Mouse (Mus musculus) small intestine, adult 2 months (tissue): ENCODE data around the gene Vmn1r192. TPM values are rescaled to one million over a fixed set of nuclear protein-coding genes. Genes with fewer than 3 reads are reported as not detected.
"Not testable (repeated sequence)": the region's sequence is repeated elsewhere in the genome, so short reads cannot be mapped to it uniquely, and the experiment has no call there.

Source experiments
- H3K27ac ChIP-seq: fragments of 200-500 bp; 2 replicates; pipeline ENCODE4 v1.5.1; 2012; ENCODE audit warnings: low read depth, low read length, control low read depth, inconsistent platforms; ENCODE audit not compliant: insufficient read depth
- H3K27me3 ChIP-seq: fragments of 200-500 bp; 2 replicates; pipeline ENCODE4 v1.6.1; 2012; ENCODE audit warnings: mild to moderate bottlenecking, moderate library complexity, low read length, inconsistent platforms; ENCODE audit not compliant: control insufficient read depth, insufficient read depth
- H3K36me3 ChIP-seq: fragments of 200-500 bp; 2 replicates; pipeline ENCODE4 v1.6.1; 2012; ENCODE audit warnings: mild to moderate bottlenecking, low read length, control low read depth, inconsistent platforms; ENCODE audit not compliant: control insufficient read depth, insufficient read depth
- H3K4me1 ChIP-seq: fragments of 200-500 bp; 2 replicates; pipeline ENCODE4 v1.6.1; 2012; ENCODE audit warnings: low read length, inconsistent platforms, mixed read lengths; ENCODE audit not compliant: control insufficient read depth, insufficient read depth, insufficient read length
- H3K4me3 ChIP-seq: fragments of 200-500 bp; 2 replicates; pipeline ENCODE4 v1.5.1; 2012; ENCODE audit warnings: low read depth, mild to moderate bottlenecking, control low read depth, inconsistent platforms, low read length, moderate library complexity
- CTCF ChIP-seq: fragments of 200-500 bp; IDR thresholded peaks from 2 replicates; pipeline ENCODE4 v1.5.1; 2012; ENCODE audit warnings: low read depth, mild to moderate bottlenecking, control low read depth, inconsistent platforms, low read length, moderate library complexity, mixed read lengths; ENCODE audit not compliant: insufficient replicate concordance, insufficient read length; ENCODE audit errors: extremely low read depth
- POLR2A ChIP-seq: fragments of 200-500 bp; IDR thresholded peaks from 2 replicates; pipeline ENCODE4 v1.6.1; 2012; ENCODE audit warnings: low read depth, mild to moderate bottlenecking, control low read depth, inconsistent platforms, low read length, moderate library complexity
- WGBS: fragments of 180-500 bp; shearing (Covaris S2); methylation state at CpG from one replicate; pipeline ENCODE4 v1.1.7; 2018; 5-methylcytosine and 5-hydroxymethylcytosine counted together
- polyA plus RNA-seq: library from polyadenylated mRNA; depleted of rRNA; stranded (reverse); fragments of >200 nt; gene quantifications from 2 replicates; pipeline ENCODE4 v1.2.3, GENCODE M21; 2012; rRNA removed

The Vmn1r192 gene
- polyA plus RNA-seq = not detected in 2 replicates

GRCm38 (mm10) chr13:22191041-22191440, at the start of gene Vmn1r192:
Vmn1r192 (minus strand) TSS chr13:22191141.
- no peaks in the 10 kb centered on the region; the same call in 1 of the 2 replicates for H3K4me1 ChIP-seq
- H3K27me3 ChIP-seq = no peaks in the 10 kb centered on the region
- H3K4me3 ChIP-seq = no peak within 1 kb of the TSS
- no peak for TF ChIP-seq POLR2A
- no peak for TF ChIP-seq CTCF
- no peaks in the 10 kb centered on the region for H3K36me3 ChIP-seq
- peak within 1 kb of the TSS; percentile 41 for H3K27ac ChIP-seq

DNA sequence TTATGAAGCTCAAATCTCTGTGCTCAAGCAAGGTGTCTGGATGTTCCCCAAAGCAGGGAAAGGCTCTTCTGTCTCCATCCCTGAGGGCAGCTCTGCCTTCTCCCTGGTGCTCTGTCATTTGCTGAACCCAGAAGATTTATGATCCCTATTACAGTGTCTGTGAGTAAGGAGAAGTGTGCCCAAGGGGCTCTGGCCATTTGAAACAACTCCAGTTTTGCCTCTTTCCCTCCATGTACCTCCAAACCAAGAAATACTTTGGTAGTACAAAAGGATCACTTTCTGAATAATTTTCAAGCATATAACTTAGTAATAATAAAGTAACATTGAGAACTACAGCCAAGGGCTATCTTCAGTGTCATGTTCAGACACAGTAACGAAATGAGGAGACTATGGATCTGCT, 32.1 kb upstream of the Vmn1r192 start, which contains the start of gene Vmn1r193:
Gene Vmn1r193, minus strand, starts transcription at position 101 of the 400 bp plus-strand sequence.
- H3K4me1 ChIP-seq, H3K27me3 ChIP-seq, H3K4me3 ChIP-seq, H3K36me3 ChIP-seq, H3K27ac ChIP-seq: not testable (repeated sequence)
- WGBS = 87% methylated on average over 1 of the region's 1 CpGs

GRCm38 (mm10) chr13:22192756-22193155, 1.8 kb upstream of the Vmn1r192 start:
- not testable (repeated sequence) for H3K4me3 ChIP-seq, H3K36me3 ChIP-seq, H3K27ac ChIP-seq, H3K4me1 ChIP-seq, H3K27me3 ChIP-seq
- WGBS = 84% methylated on average over 3 of the region's 3 CpGs

DNA sequence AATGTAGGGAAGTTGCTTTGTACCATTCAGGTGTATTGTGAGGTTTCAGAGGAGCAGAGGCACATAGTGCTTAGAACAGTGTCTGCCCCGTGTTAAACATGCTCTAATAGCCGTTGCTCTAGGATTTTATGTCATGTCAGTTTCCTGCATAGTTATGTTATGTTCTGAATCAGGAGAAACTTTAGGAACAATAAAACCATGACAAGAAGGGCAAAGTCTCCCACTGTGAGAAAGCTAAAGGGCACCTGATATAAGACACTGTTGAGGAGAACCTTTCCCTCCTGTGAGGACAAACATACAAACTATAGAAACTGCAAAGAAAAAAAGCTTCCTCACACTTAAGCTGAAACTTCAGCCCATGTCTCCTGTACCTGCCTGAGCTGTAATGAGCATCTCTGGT, 556 bp downstream of the Vmn1r192 start:
- H3K27ac ChIP-seq = peak overlapping the region; percentile 41
- no peaks in the 10 kb centered on the region for H3K27me3 ChIP-seq
- WGBS = 12% methylated on average over 2 of the region's 2 CpGs
- TF ChIP-seq CTCF (no peak), POLR2A (no peak)
- H3K36me3 ChIP-seq = no peaks in the 10 kb centered on the region
- H3K4me1 ChIP-seq = no peaks in the 10 kb centered on the region; the same call in 1 of the 2 replicates
- H3K4me3 ChIP-seq = no peak overlapping the region

DNA sequence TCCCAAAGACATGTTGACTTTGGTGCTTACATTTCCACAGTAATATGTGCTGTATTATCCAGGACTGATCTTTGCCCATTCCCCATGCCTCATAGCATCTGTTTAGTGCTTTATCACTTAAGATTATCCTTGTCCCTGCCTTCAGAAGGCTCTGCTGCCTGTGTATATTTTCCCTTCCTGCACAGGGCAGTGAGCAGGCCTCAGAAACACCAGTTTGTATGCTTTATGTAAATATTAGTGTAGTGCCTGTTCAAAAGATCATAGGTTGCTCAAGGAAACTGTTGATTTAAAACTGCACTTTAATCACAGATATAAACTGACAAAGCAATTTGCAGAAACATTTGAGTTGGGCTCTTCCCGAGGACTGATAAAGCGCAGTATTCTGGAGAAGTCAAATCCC, 1.6 kb downstream of the Vmn1r192 start:
- H3K4me3 ChIP-seq = no peak overlapping the region
- TF ChIP-seq POLR2A = no peak
- TF ChIP-seq CTCF = no peak
- no peaks in the 10 kb centered on the region; the same call in 1 of the 2 replicates for H3K4me1 ChIP-seq
- H3K27me3 ChIP-seq = no peaks in the 10 kb centered on the region
- no peaks in the 10 kb centered on the region for H3K36me3 ChIP-seq
- 32% methylated on average over 2 of the region's 2 CpGs for WGBS
- H3K27ac ChIP-seq = no peak overlapping the region

- Histone ChIP-seq H3K27me3 (no peaks in the 10 kb centered on the region), H3K4me1 (no peaks in the 10 kb centered on the region), H3K27ac (no peak within 1 kb of the TSS), H3K36me3 (no peaks in the 10 kb centered on the region), H3K4me3 (no peak within 1 kb of the TSS)
- WGBS = 76% methylated on average over 1 of the region's 1 CpGs
- TF ChIP-seq POLR2A (no peak), CTCF (no peak)
These were observed 7.1 kb downstream of the Vmn1r192 start, which contains the start of gene Vmn1r191 for GRCm38 (mm10) chr13:22183869-22184268. Vmn1r191 (minus strand) TSS chr13:22183969.

- 74% methylated on average over 15 of the region's 15 CpGs for WGBS
These were observed 22.5 kb downstream of the Vmn1r192 start for GRCm38 (mm10) chr13:22168416-22168815.

DNA sequence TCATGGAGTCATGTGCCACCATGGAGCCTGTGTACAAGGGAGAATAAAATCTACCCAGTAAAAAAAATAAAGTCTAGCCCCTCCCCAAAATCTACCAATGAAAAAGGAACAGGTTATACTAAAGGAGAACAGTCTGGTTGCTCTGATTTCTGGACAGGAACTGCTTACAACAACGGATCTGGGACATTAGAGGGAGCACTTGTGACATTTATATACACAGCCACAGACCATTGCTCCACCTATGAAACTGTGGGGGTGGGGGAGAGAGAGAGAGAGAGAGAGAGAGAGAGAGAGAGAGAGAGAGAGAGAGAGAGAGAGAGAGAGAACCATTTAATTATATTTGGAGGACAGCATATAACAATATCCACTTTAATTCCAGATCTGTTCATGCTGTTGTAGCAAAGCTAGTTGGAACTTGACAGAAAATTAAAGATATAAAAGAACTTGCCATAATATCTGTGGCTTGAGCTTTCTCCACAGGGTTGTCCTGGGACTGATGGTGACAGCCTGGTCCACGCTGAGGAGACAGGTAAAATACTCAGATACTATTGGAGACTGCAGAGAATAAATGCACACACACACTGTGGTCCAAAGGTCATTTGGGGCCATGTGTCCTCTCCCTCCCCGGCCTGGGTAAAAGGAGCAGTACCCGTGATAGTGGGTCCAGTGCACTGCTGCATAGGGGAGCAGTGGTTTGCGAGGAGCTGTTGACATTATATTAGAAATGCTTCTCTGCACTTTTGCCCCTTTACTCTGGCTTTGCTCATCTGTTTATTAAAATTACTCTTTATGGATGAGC, 54.2 kb downstream of the Vmn1r192 start:
- not testable (repeated sequence) for H3K27me3 ChIP-seq, H3K4me1 ChIP-seq, H3K4me3 ChIP-seq, H3K36me3 ChIP-seq, H3K27ac ChIP-seq
- 29% methylated on average over 5 of the region's 5 CpGs for WGBS

More at GRCm38 (mm10) chr13:22168416-22168815, 22.5 kb downstream of the Vmn1r192 start:
- no peaks in the 10 kb centered on the region for H3K36me3 ChIP-seq
- H3K4me1 ChIP-seq = 0 out of 2 replicates have a peak, but pooled peaks cover 2% of the 10 kb centered on the region
- TF ChIP-seq CTCF (no peak), POLR2A (no peak)
- no peak overlapping the region for H3K4me3 ChIP-seq
- H3K27me3 ChIP-seq = no peaks in the 10 kb centered on the region
- H3K27ac ChIP-seq = 0 out of 2 replicates have a peak overlapping the region, but pooled peaks have one; percentile 65

Other genes with a start within 250 kb of the Vmn1r192 start
- gene Zfp184, start 246.0 kb downstream of the Vmn1r192 start, polyA plus RNA-seq = 0.13 and 0.23 TPM in 2 replicates
- gene Pom121l2, start 209.9 kb downstream of the Vmn1r192 start, polyA plus RNA-seq = not detected in 2 replicates
- gene Prss16, start 181.4 kb downstream of the Vmn1r192 start, polyA plus RNA-seq = 1.2 and 2.0 TPM in 2 replicates
- 106 and 238 TPM in 2 replicates for gene Hist1h2ah, start 155.6 kb downstream of the Vmn1r192 start, polyA plus RNA-seq
- gene Hist1h2bk, start 155.3 kb downstream of the Vmn1r192 start, polyA plus RNA-seq = 34.9 and 41.4 TPM in 2 replicates
- gene Hist1h4i, start 149.8 kb downstream of the Vmn1r192 start, polyA plus RNA-seq = 6.3 and 10.1 TPM in 2 replicates
- 22.6 and 24.8 TPM in 2 replicates for gene Hist1h2ag, start 148.2 kb downstream of the Vmn1r192 start, polyA plus RNA-seq
- gene Hist1h2bj, start 147.9 kb downstream of the Vmn1r192 start, polyA plus RNA-seq = 16.9 and 21.2 TPM in 2 replicates
- gene Vmn1r188, start 106.7 kb downstream of the Vmn1r192 start, polyA plus RNA-seq = not detected in 2 replicates
- gene Vmn1r189, start 85.3 kb downstream of the Vmn1r192 start, polyA plus RNA-seq = not detected in 2 replicates
- not detected in 2 replicates for gene Vmn1r191, start 7.2 kb downstream of the Vmn1r192 start, polyA plus RNA-seq
- not detected in 2 replicates for gene Vmn1r193, start 32.0 kb upstream of the Vmn1r192 start, polyA plus RNA-seq
- gene Vmn1r194, start 53.1 kb upstream of the Vmn1r192 start, polyA plus RNA-seq = not detected in 2 replicates
- gene Vmn1r195, start 79.4 kb upstream of the Vmn1r192 start, polyA plus RNA-seq = not detected in 2 replicates
- not detected in 2 replicates for gene Vmn1r196, start 98.8 kb upstream of the Vmn1r192 start, polyA plus RNA-seq
- gene Vmn1r197, start 133.4 kb upstream of the Vmn1r192 start, polyA plus RNA-seq = not detected in 2 replicates
- not detected in 2 replicates for gene Vmn1r198, start 159.2 kb upstream of the Vmn1r192 start, polyA plus RNA-seq
- not detected in 2 replicates for gene Vmn1r199, start 188.7 kb upstream of the Vmn1r192 start, polyA plus RNA-seq
- not detected in 2 replicates for gene Vmn1r200, start 199.2 kb upstream of the Vmn1r192 start, polyA plus RNA-seq